Mouse (Mus musculus): ENCODE results near the gene Zfp692.

Zfp692 gene

GRCm38 (mm10) chr11:58308661-58309060 lies 1.8 kb downstream of the Zfp692 start:
- DNase-seq (ENCODE audit: low spot score), result no peak

GRCm38 (mm10) chr11:58314069-58314468 lies 7.2 kb downstream of the Zfp692 start:
- no peak for DNase-seq (ENCODE audit: low spot score)

GRCm38 (mm10) chr11:58315536-58316168 lies 8.8 kb downstream of the Zfp692 start:
- no peak for DNase-seq (ENCODE audit: low spot score)

- DNase-seq (ENCODE audit: low spot score), result no peak
Observed at GRCm38 (mm10) chr11:58316344-58316743, 9.5 kb downstream of the Zfp692 start.

- no peak for DNase-seq (ENCODE audit: low spot score)
Observed at GRCm38 (mm10) chr11:58316768-58317390, 10.0 kb downstream of the Zfp692 start.

GRCm38 (mm10) chr11:58322824-58323569 lies 16.1 kb downstream of the Zfp692 start:
- peak; percentile 93 for DNase-seq (ENCODE audit: low spot score)

GRCm38 (mm10) chr11:58323570-58324340 lies 16.9 kb downstream of the Zfp692 start:
- DNase-seq (ENCODE audit: low spot score), result no peak

GRCm38 (mm10) chr11:58324614-58325229 lies 17.9 kb downstream of the Zfp692 start:
- no peak for DNase-seq (ENCODE audit: low spot score)

- DNase-seq (ENCODE audit: low spot score), result no peak
Observed at GRCm38 (mm10) chr11:58326781-58327180, 19.9 kb downstream of the Zfp692 start.

- no peak for DNase-seq (ENCODE audit: low spot score)
Observed at GRCm38 (mm10) chr11:58329906-58330275, 23.0 kb downstream of the Zfp692 start.

GRCm38 (mm10) chr11:58330276-58331148 lies 23.6 kb downstream of the Zfp692 start, which contains the start of the genes Zfp672 and Sh3bp5l:
TSS of gene Zfp672 (minus strand) at chr11:58330339.
TSS of gene Sh3bp5l (plus strand) at chr11:58330724.
- DNase-seq (ENCODE audit: low spot score), result peak; percentile 76

- DNase-seq (ENCODE audit: low spot score), result no peak
Observed at GRCm38 (mm10) chr11:58331149-58331495, 24.3 kb downstream of the Zfp692 start.

- DNase-seq (ENCODE audit: low spot score), result no peak
Observed at GRCm38 (mm10) chr11:58331546-58331945, 24.7 kb downstream of the Zfp692 start.

GRCm38 (mm10) chr11:58334746-58335145 lies 27.9 kb downstream of the Zfp692 start:
- no peak for DNase-seq (ENCODE audit: low spot score)

- no peak for DNase-seq (ENCODE audit: low spot score)
Observed at GRCm38 (mm10) chr11:58346745-58347144, 39.9 kb downstream of the Zfp692 start.

GRCm38 (mm10) chr11:58350628-58351027 lies 43.8 kb downstream of the Zfp692 start:
- no peak for DNase-seq (ENCODE audit: low spot score)

GRCm38 (mm10) chr11:58351179-58351578 lies 44.3 kb downstream of the Zfp692 start:
- no peak for DNase-seq (ENCODE audit: low spot score)

- DNase-seq (ENCODE audit: low spot score), result no peak
Observed at GRCm38 (mm10) chr11:58352681-58353548, 46.0 kb downstream of the Zfp692 start.

- no peak for DNase-seq (ENCODE audit: low spot score)
Observed at GRCm38 (mm10) chr11:58353709-58354108, 46.8 kb downstream of the Zfp692 start.

- DNase-seq (ENCODE audit: low spot score), result no peak
Observed at GRCm38 (mm10) chr11:58354476-58354875, 47.6 kb downstream of the Zfp692 start.

Measured in ovary, postnatal 10 days (tissue).